Mouse (Mus musculus): ENCODE measurements around the gene Smarcc2. TPM values are rescaled to one million over a fixed set of nuclear protein-coding genes. Genes with fewer than 3 reads are reported as not detected.
A peak's percentile ranks its signal among the peaks of the same experiment; 100 is the strongest.

The Smarcc2 gene
- polyA plus RNA-seq, 1 experiment from 2014 or later: 83.3 TPM

- Histone ChIP-seq H3K4me2 (no peak overlapping the region), H3K36me3 (peaks cover 75% of the 10 kb centered on the region), H3K4me3 (no peak overlapping the region), H3K27ac (ENCODE audit: poor library complexity, severe bottlenecking) (no peak overlapping the region), H3K9ac (no peak overlapping the region), H3K4me1 (replicated peaks) (peaks cover 5% of the 10 kb centered on the region), H3K27me3 (replicated peaks) (no peaks in the 10 kb centered on the region), H3K9me3 (replicated peaks) (no peaks in the 10 kb centered on the region)
- ATAC-seq (ENCODE audit: insufficient number of reproducible peaks, low FRiP score): no peak
- 75% methylated on average over 3 of the region's 3 CpGs for WGBS
These were observed 33.8 kb upstream of the Smarcc2 start for GRCm38 (mm10) chr10:128425260-128425659.

- H3K4me3 ChIP-seq: no peak overlapping the region
- peaks cover 63% of the 10 kb centered on the region for H3K36me3 ChIP-seq
- H3K27me3 ChIP-seq (replicated peaks): no peaks in the 10 kb centered on the region
- H3K9ac ChIP-seq: no peak overlapping the region
- H3K9me3 ChIP-seq (replicated peaks): no peaks in the 10 kb centered on the region
- ATAC-seq (ENCODE audit: insufficient number of reproducible peaks, low FRiP score): no peak
- 88% methylated on average over 5 of the region's 5 CpGs for WGBS
- H3K4me2 ChIP-seq: no peak overlapping the region
- H3K27ac ChIP-seq (ENCODE audit: poor library complexity, severe bottlenecking): no peak overlapping the region
- peaks cover 5% of the 10 kb centered on the region for H3K4me1 ChIP-seq (replicated peaks)
These were observed 30.0 kb upstream of the Smarcc2 start for GRCm38 (mm10) chr10:128429052-128429451.

DNA sequence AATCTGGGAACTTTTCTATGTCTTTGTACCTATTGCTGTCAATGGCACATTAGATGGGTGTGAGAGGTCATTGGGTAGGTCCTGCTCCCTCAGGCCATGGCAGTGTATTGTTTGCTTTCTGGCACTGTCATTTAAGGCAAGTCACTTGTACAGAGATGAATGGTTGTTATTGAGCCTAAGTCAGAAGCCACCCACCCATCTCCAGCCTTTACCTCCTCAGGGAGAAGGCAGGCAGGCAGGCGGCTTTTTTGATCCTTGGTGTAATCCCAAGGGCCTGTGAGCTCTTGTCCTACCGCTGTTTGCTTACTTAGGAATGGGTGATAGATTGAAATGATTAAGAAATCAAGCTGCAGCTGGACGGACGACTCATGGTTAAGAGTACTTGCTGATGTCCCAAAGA lies 29.6 kb upstream of the Smarcc2 start:
- ATAC-seq (ENCODE audit: insufficient number of reproducible peaks, low FRiP score): no peak
- Histone ChIP-seq H3K4me2 (no peak overlapping the region), H3K27ac (ENCODE audit: poor library complexity, severe bottlenecking) (no peak overlapping the region), H3K4me3 (no peak overlapping the region), H3K9me3 (replicated peaks) (no peaks in the 10 kb centered on the region), H3K4me1 (replicated peaks) (peaks cover 5% of the 10 kb centered on the region), H3K9ac (no peak overlapping the region), H3K36me3 (peaks cover 63% of the 10 kb centered on the region), H3K27me3 (replicated peaks) (no peaks in the 10 kb centered on the region)
- 84% methylated on average over 4 of the region's 4 CpGs for WGBS

DNA sequence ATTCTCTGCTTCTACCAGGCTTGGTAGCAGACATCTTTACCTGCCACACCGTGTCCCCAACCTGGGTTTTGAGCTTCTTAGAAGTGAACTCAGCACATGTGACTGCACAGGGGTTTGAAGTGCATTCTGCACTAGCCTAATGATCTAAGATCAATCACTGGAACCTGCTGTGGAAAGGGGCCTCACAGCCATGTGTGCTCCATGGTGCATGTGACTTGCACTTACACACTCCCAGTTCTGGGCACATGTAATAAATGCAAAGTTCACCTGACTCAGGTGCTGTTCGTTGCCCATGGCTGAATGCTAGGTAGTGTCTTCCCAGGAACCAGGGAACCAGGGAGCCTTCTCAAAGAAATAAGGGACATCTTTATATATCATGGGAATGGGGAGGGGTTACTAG lies 25.6 kb upstream of the Smarcc2 start:
- Histone ChIP-seq H3K27me3 (replicated peaks) (no peaks in the 10 kb centered on the region), H3K9me3 (replicated peaks) (no peaks in the 10 kb centered on the region), H3K27ac (ENCODE audit: poor library complexity, severe bottlenecking) (no peak overlapping the region), H3K36me3 (peaks cover 83% of the 10 kb centered on the region), H3K4me1 (replicated peaks) (peaks cover 13% of the 10 kb centered on the region; the same call in 1 of the 2 replicates), H3K4me2 (no peak overlapping the region), H3K4me3 (no peak overlapping the region), H3K9ac (no peak overlapping the region)
- no peak for ATAC-seq (ENCODE audit: insufficient number of reproducible peaks, low FRiP score)
- 92% methylated on average over 2 of the region's 2 CpGs for WGBS

DNA sequence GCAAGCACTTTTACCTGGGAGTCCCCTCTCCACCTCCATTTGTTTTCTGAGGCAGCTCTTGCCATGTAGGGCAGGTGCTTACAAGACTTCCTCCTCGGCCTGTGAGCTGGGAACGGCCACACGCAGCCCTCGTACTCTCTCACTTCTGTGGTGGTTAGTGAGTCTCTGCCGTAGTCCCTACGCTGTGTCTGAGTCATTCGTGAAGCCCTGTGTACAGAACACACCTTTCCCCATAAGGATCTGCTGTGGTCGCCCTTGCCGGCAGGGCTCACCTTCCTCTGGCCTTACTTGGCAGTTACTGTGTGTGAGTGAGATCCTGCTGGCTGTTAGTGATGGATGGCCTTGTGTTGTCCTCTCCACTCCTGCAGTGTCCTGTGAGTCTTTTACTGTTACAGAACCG lies 24.4 kb upstream of the Smarcc2 start:
- 83% methylated on average over 10 of the region's 10 CpGs for WGBS
- Histone ChIP-seq H3K9me3 (replicated peaks) (no peaks in the 10 kb centered on the region), H3K9ac (no peak overlapping the region), H3K4me1 (replicated peaks) (peaks cover 18% of the 10 kb centered on the region), H3K36me3 (peaks cover 82% of the 10 kb centered on the region), H3K27ac (ENCODE audit: poor library complexity, severe bottlenecking) (no peak overlapping the region), H3K4me2 (no peak overlapping the region), H3K27me3 (replicated peaks) (no peaks in the 10 kb centered on the region), H3K4me3 (no peak overlapping the region)
- no peak for ATAC-seq (ENCODE audit: insufficient number of reproducible peaks, low FRiP score)

DNA sequence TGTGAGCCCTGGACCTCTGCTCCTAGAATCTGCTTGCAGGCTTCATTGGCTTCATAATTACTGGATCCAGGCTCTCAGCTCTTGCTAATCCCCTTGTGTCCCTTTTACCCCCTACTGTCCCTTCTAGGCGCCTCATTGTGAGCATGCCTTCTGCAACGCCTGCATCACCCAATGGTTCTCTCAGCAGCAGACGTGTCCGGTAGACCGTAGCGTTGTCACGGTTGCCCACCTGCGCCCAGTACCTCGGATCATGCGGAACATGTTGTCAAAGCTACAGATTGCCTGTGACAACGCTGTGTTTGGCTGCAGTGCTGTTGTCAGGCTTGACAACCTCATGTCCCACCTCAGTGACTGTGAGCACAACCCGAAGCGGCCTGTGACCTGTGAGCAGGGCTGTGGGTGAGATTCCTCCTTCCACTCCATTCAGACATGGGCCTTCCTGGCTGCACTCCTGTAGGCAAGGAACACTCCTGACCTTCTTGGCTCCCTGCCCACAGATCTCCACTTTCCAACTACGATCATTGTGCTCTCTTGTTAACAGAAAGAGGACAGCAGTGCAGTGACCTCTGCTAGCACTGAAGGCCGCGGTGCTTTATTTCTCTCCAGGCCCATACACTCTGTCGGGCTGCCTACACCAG lies 23.7 kb upstream of the Smarcc2 start:
- Histone ChIP-seq H3K9ac (peak overlapping the region; percentile 1; the same call in 1 of the 2 replicates), H3K27ac (ENCODE audit: poor library complexity, severe bottlenecking) (peak overlapping the region; percentile 64), H3K36me3 (peaks cover 80% of the 10 kb centered on the region), H3K9me3 (replicated peaks) (no peaks in the 10 kb centered on the region), H3K4me1 (replicated peaks) (peaks cover 18% of the 10 kb centered on the region), H3K4me3 (no peak overlapping the region), H3K4me2 (no peak overlapping the region), H3K27me3 (replicated peaks) (no peaks in the 10 kb centered on the region)
- no peak for ATAC-seq (ENCODE audit: insufficient number of reproducible peaks, low FRiP score)
- 82% methylated on average over 17 of the region's 17 CpGs for WGBS

DNA sequence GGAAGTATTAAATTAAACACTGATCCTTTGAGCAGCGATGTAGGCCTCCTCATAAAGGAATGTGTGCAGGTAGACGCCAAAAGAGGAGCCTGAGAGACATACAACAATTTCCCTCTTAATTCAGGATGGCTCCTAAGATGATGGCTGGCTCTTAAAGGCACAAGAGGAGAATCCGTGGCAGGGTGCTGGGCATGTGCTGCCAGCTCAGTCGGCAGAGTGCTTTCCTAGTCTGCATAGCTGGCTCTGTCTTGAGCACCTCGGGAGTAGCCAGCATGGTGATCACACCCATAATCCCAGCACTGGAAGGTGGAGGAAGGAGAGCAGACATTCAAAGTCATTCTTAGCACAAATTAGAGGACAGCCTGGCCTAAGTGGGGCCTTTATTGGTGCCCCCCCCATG lies 23.2 kb upstream of the Smarcc2 start:
- 85% methylated on average over 5 of the region's 5 CpGs for WGBS
- ATAC-seq (ENCODE audit: insufficient number of reproducible peaks, low FRiP score): no peak
- Histone ChIP-seq H3K27me3 (replicated peaks) (no peaks in the 10 kb centered on the region), H3K4me1 (replicated peaks) (peaks cover 18% of the 10 kb centered on the region), H3K9ac (peak overlapping the region; percentile 1; the same call in 1 of the 2 replicates), H3K27ac (ENCODE audit: poor library complexity, severe bottlenecking) (peak overlapping the region; percentile 64; the same call in 1 of the 2 replicates), H3K9me3 (replicated peaks) (no peaks in the 10 kb centered on the region), H3K4me2 (no peak overlapping the region), H3K36me3 (peaks cover 80% of the 10 kb centered on the region), H3K4me3 (no peak overlapping the region)

GRCm38 (mm10) chr10:128436376-128436775 lies 22.7 kb upstream of the Smarcc2 start:
- Histone ChIP-seq H3K4me1 (replicated peaks) (peaks cover 18% of the 10 kb centered on the region), H3K27me3 (replicated peaks) (no peaks in the 10 kb centered on the region), H3K9ac (no peak overlapping the region), H3K36me3 (peaks cover 80% of the 10 kb centered on the region), H3K9me3 (replicated peaks) (no peaks in the 10 kb centered on the region), H3K4me2 (no peak overlapping the region), H3K4me3 (no peak overlapping the region), H3K27ac (ENCODE audit: poor library complexity, severe bottlenecking) (no peak overlapping the region)
- no peak for ATAC-seq (ENCODE audit: insufficient number of reproducible peaks, low FRiP score)
- 93% methylated on average over 8 of the region's 8 CpGs for WGBS

GRCm38 (mm10) chr10:128438675-128439279 lies 20.3 kb upstream of the Smarcc2 start:
- 60% methylated on average over 10 of the region's 10 CpGs for WGBS
- no peak overlapping the region for H3K4me2 ChIP-seq
- no peak overlapping the region for H3K4me3 ChIP-seq
- no peak overlapping the region for H3K9ac ChIP-seq
- no peaks in the 10 kb centered on the region for H3K9me3 ChIP-seq (replicated peaks)
- H3K36me3 ChIP-seq: peaks cover 81% of the 10 kb centered on the region
- H3K4me1 ChIP-seq (replicated peaks): peaks cover 18% of the 10 kb centered on the region
- H3K27me3 ChIP-seq (replicated peaks): no peaks in the 10 kb centered on the region
- peak overlapping the region; percentile 44; the same call in 1 of the 2 replicates for H3K27ac ChIP-seq (ENCODE audit: poor library complexity, severe bottlenecking)
- no peak for ATAC-seq (ENCODE audit: insufficient number of reproducible peaks, low FRiP score)

GRCm38 (mm10) chr10:128440407-128440806 lies 18.6 kb upstream of the Smarcc2 start:
- Histone ChIP-seq H3K27me3 (replicated peaks) (no peaks in the 10 kb centered on the region), H3K9me3 (replicated peaks) (no peaks in the 10 kb centered on the region), H3K27ac (ENCODE audit: poor library complexity, severe bottlenecking) (no peak overlapping the region), H3K4me2 (no peak overlapping the region), H3K4me1 (replicated peaks) (peaks cover 12% of the 10 kb centered on the region), H3K4me3 (no peak overlapping the region), H3K36me3 (peaks cover 67% of the 10 kb centered on the region), H3K9ac (no peak overlapping the region)
- WGBS: 58% methylated on average over 10 of the region's 10 CpGs
- ATAC-seq (ENCODE audit: insufficient number of reproducible peaks, low FRiP score): no peak

GRCm38 (mm10) chr10:128441324-128442119 lies 17.5 kb upstream of the Smarcc2 start:
- H3K4me1 ChIP-seq (replicated peaks): peaks cover 5% of the 10 kb centered on the region
- H3K27ac ChIP-seq (ENCODE audit: poor library complexity, severe bottlenecking): no peak overlapping the region
- peaks cover 56% of the 10 kb centered on the region for H3K36me3 ChIP-seq
- no peak for ATAC-seq (ENCODE audit: insufficient number of reproducible peaks, low FRiP score)
- no peak overlapping the region for H3K4me3 ChIP-seq
- no peak overlapping the region for H3K4me2 ChIP-seq
- no peak overlapping the region for H3K9ac ChIP-seq
- WGBS: 89% methylated on average over 10 of the region's 10 CpGs
- H3K9me3 ChIP-seq (replicated peaks): no peaks in the 10 kb centered on the region
- H3K27me3 ChIP-seq (replicated peaks): no peaks in the 10 kb centered on the region
